Mouse (Mus musculus): ENCODE results near the gene Gata5. TPM values are rescaled to one million over a fixed set of nuclear protein-coding genes. Genes with fewer than 3 reads are reported as not detected.
A peak's percentile ranks its signal among the peaks of the same experiment; 100 is the strongest.

The Gata5 gene
- total RNA-seq, 1 experiment, result 0.04 TPM

DNA sequence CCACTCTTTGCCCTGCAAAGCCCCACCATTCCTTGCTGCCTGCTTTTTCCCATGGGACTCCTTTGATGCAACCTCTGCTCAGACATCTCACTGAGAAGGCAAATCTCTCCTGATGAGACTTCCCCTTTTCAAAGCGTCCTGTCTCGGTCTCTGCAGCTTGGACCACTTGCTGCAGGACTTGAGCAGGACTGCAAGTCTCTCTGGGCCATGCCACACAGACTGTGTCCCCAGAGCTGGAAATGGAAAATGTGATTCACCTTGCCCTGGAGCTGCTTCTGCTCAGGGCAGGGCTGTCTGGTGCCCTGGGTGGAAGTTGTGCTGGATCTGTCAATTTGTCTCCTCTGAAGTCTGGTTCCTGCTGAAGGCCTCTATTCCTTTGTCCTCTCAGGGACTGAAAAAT lies 7.7 kb upstream of the Gata5 start:
- no peak for DNase-seq (ENCODE audit: low read depth, low spot score)
- no peak for TF ChIP-seq CHD2 (IDR thresholded peaks at IDR 0.05; ENCODE audit: low read depth, low read length)
- no peak for TF ChIP-seq ZNF384 (IDR thresholded peaks at IDR 0.05; ENCODE audit: low read depth, low read length)
- TF ChIP-seq MAFK (IDR thresholded peaks at IDR 0.05; ENCODE audit: insufficient read depth, low read depth, low read length), result no peak
- no peak for TF ChIP-seq HCFC1 (IDR thresholded peaks at IDR 0.05; ENCODE audit: borderline replicate concordance, insufficient read depth, low read length)
- TF ChIP-seq ZC3H11A (IDR thresholded peaks at IDR 0.05; ENCODE audit: borderline replicate concordance, low read depth, low read length), result no peak
- Histone ChIP-seq H3K9me3 (ENCODE audit: control insufficient read depth, insufficient read depth, low read depth, low read length) (no peaks in the 10 kb centered on the region), H3K4me3 (ENCODE audit: insufficient read depth in 1 of 2, low read depth in 1 of 2, low read length in 2 of 2, poor library complexity in 1 of 2, severe bottlenecking in 1 of 2) (no peak overlapping the region), H3K4me1 (ENCODE audit: control insufficient read depth in 2 of 2, insufficient read depth in 2 of 2, low read length in 2 of 2, poor library complexity in 1 of 2) (no peaks in the 10 kb centered on the region; a peak in 1 of 4 replicates), H3K9ac (ENCODE audit: insufficient read depth, low read depth, low read length, poor library complexity, severe bottlenecking) (no peak overlapping the region), H3K36me3 (ENCODE audit: control insufficient read depth, insufficient read depth, low read length, poor library complexity, severe bottlenecking) (no peaks in the 10 kb centered on the region), H3K27ac (ENCODE audit: insufficient read depth, low read depth, low read length, poor library complexity, severe bottlenecking) (no peak overlapping the region)
- in situ Hi-C loops (cut with MboI; ENCODE audit: low sequenced_read_pairs in 2 of 2, unreplicated experiment in 2 of 2), result loop anchor here in 1 of 2 experiments (10.0 kb wide), 1 partner anchor 67 kb away; the partner anchor contains the start of gene Cables2

DNA sequence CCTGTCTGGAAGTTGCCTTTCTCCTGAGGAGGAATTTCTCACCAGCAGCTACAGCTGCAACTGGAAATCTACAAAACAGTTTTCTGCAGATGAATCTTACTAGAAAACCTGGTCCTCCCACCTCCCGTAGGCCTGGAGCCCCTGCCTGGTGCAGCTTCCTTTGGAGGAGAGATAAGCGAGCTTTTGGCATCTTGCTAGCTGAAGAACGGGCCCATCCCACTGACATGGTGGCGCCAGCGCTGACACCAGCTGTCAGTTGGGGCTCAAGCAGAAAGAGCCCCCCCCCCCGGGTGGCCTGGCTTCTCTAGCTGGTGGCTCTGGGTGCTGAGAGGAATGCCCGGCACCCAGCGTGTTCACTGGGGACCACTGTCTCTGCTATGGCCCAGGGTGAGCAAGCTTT lies 6.7 kb upstream of the Gata5 start:
- no peak for DNase-seq (ENCODE audit: low read depth, low spot score)
- no peak overlapping the region for H3K9ac ChIP-seq (ENCODE audit: insufficient read depth, low read depth, low read length, poor library complexity, severe bottlenecking)
- in situ Hi-C loops (cut with MboI; ENCODE audit: low sequenced_read_pairs in 2 of 2, unreplicated experiment in 2 of 2), result loop anchor here in 1 of 2 experiments (10.0 kb wide), 1 partner anchor 66 kb away; the partner anchor contains the start of gene Cables2
- no peaks in the 10 kb centered on the region for H3K9me3 ChIP-seq (ENCODE audit: control insufficient read depth, insufficient read depth, low read depth, low read length)
- H3K4me1 ChIP-seq (ENCODE audit: control insufficient read depth in 2 of 2, insufficient read depth in 2 of 2, low read length in 2 of 2, poor library complexity in 1 of 2), result no peaks in the 10 kb centered on the region
- no peak overlapping the region for H3K27ac ChIP-seq (ENCODE audit: insufficient read depth, low read depth, low read length, poor library complexity, severe bottlenecking)
- no peak overlapping the region for H3K4me3 ChIP-seq (ENCODE audit: insufficient read depth in 1 of 2, low read depth in 1 of 2, low read length in 2 of 2, poor library complexity in 1 of 2, severe bottlenecking in 1 of 2)
- H3K36me3 ChIP-seq (ENCODE audit: control insufficient read depth, insufficient read depth, low read length, poor library complexity, severe bottlenecking), result no peaks in the 10 kb centered on the region
- TF ChIP-seq HCFC1 (IDR thresholded peaks at IDR 0.05; ENCODE audit: borderline replicate concordance, insufficient read depth, low read length) (no peak), ZC3H11A (IDR thresholded peaks at IDR 0.05; ENCODE audit: borderline replicate concordance, low read depth, low read length) (no peak), CHD2 (IDR thresholded peaks at IDR 0.05; ENCODE audit: low read depth, low read length) (no peak), ZNF384 (IDR thresholded peaks at IDR 0.05; ENCODE audit: low read depth, low read length) (no peak), MAFK (IDR thresholded peaks at IDR 0.05; ENCODE audit: insufficient read depth, low read depth, low read length) (no peak)

DNA sequence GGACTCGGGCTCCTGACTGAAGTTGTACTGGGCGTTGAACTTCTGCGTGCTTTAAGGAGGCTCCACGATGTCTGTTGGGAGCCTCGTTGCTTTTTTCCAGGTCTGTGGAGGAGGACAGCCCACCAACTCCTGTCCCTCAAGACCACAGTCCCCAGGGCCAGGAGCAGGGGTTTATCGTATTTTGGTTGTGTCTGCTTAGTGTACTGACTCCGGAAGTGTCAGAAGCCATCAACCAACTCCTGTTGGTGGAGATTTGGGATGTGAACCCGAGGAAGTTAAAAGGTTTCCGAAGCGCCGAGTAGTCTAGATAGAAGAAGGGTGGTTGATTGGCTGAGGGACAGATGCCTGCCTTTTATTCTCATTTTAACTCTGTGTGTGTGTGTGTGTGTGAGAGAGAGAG lies 5.4 kb upstream of the Gata5 start:
- no peaks in the 10 kb centered on the region for H3K4me1 ChIP-seq (ENCODE audit: control insufficient read depth in 2 of 2, insufficient read depth in 2 of 2, low read length in 2 of 2, poor library complexity in 1 of 2)
- no peak overlapping the region for H3K27ac ChIP-seq (ENCODE audit: insufficient read depth, low read depth, low read length, poor library complexity, severe bottlenecking)
- H3K4me3 ChIP-seq (ENCODE audit: insufficient read depth in 1 of 2, low read depth in 1 of 2, low read length in 2 of 2, poor library complexity in 1 of 2, severe bottlenecking in 1 of 2), result no peak overlapping the region
- no peak for TF ChIP-seq HCFC1 (IDR thresholded peaks at IDR 0.05; ENCODE audit: borderline replicate concordance, insufficient read depth, low read length)
- TF ChIP-seq ZC3H11A (IDR thresholded peaks at IDR 0.05; ENCODE audit: borderline replicate concordance, low read depth, low read length), result no peak
- no peak for TF ChIP-seq CHD2 (IDR thresholded peaks at IDR 0.05; ENCODE audit: low read depth, low read length)
- H3K9me3 ChIP-seq (ENCODE audit: control insufficient read depth, insufficient read depth, low read depth, low read length), result no peaks in the 10 kb centered on the region
- in situ Hi-C loops (cut with MboI; ENCODE audit: low sequenced_read_pairs in 2 of 2, unreplicated experiment in 2 of 2), result loop anchor here in 1 of 2 experiments (10.0 kb wide), 1 partner anchor 65 kb away; the partner anchor contains the start of gene Cables2
- no peak for DNase-seq (ENCODE audit: low read depth, low spot score)
- no peak overlapping the region for H3K9ac ChIP-seq (ENCODE audit: insufficient read depth, low read depth, low read length, poor library complexity, severe bottlenecking)
- H3K36me3 ChIP-seq (ENCODE audit: control insufficient read depth, insufficient read depth, low read length, poor library complexity, severe bottlenecking), result no peaks in the 10 kb centered on the region

DNA sequence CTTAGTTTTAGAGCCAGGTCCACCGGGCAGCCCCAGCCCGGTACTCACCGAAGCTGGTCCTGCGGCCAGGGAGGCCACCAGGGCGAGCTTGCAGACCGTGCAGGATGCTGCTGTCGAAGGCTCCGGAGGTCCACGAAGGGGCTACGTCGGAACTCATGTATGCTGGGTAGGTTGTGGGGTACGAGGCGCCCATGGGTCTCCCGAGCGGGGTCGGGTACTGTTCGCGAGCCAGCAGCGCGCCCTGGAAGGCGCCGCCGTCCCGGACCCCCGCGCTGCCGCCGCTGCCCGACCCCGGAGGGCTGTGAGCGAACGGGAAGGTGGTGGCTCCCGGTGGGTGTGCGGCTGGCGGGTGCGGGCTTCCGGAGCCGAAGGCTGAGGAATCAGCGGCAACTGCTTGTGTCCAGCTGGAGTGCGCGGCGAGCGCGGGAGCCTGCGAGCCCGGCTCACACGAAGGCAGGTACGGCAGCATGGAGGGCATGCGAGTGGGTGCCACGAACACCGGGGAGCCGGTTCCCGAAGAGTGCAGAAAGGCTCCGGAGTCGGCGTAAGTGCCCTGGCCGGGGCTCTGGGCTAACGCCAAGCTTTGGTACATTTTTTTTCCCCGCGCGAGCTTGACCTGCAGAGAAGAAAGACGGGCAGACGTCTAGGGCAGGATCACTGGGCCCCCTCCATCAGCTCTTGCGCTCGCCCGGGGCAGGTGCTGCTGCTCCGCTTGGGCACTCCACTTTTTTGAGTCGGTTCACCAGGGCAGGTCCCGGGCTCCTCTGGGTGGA lies 535 bp downstream of the Gata5 start:
- Histone ChIP-seq H3K9me3 (ENCODE audit: control insufficient read depth, insufficient read depth, low read depth, low read length) (no peaks in the 10 kb centered on the region), H3K27ac (ENCODE audit: insufficient read depth, low read depth, low read length, poor library complexity, severe bottlenecking) (no peak overlapping the region), H3K9ac (ENCODE audit: insufficient read depth, low read depth, low read length, poor library complexity, severe bottlenecking) (peak overlapping the region; percentile 27; the same call in 1 of the 2 replicates), H3K36me3 (ENCODE audit: control insufficient read depth, insufficient read depth, low read length, poor library complexity, severe bottlenecking) (no peaks in the 10 kb centered on the region), H3K4me1 (ENCODE audit: control insufficient read depth in 2 of 2, insufficient read depth in 2 of 2, low read length in 2 of 2, poor library complexity in 1 of 2) (no peaks in the 10 kb centered on the region), H3K4me3 (ENCODE audit: insufficient read depth in 1 of 2, low read depth in 1 of 2, low read length in 2 of 2, poor library complexity in 1 of 2, severe bottlenecking in 1 of 2) (peak overlapping the region; percentile 53 to 76)
- in situ Hi-C loops (cut with MboI; ENCODE audit: low sequenced_read_pairs in 2 of 2, unreplicated experiment in 2 of 2), result no loop called here
- DNase-seq (ENCODE audit: low read depth, low spot score), result peak; percentile 15
- TF ChIP-seq ZC3H11A (IDR thresholded peaks at IDR 0.05; ENCODE audit: borderline replicate concordance, low read depth, low read length), result no peak
- TF ChIP-seq ZNF384 (IDR thresholded peaks at IDR 0.05; ENCODE audit: low read depth, low read length), result no peak
- no peak for TF ChIP-seq HCFC1 (IDR thresholded peaks at IDR 0.05; ENCODE audit: borderline replicate concordance, insufficient read depth, low read length)
- no peak for TF ChIP-seq MAFK (IDR thresholded peaks at IDR 0.05; ENCODE audit: insufficient read depth, low read depth, low read length)
- TF ChIP-seq CHD2 (IDR thresholded peaks at IDR 0.05; ENCODE audit: low read depth, low read length), result no peak
